Comparison of ENCODE assay signal across 8 mouse cellular contexts in the genomic region with DNA sequence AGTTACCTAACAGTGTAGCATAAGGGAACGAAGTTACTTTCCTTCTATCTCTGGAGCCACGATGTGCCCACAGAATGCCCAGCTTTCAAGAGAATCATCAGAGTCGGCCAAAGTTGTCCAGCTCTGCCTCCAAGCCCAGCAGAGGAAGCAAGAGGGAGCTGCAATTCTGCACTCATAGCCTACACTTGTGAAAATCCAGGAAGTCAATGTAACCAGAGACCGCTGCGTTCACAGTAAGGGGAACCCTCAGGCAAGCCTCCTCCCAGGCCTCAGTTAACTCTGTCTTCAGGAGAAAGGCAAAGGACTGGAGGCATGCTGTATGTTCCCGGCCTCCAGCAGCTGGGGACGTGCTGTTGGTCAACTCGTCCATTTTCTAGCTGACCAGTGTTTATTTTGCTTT. TPM values are rescaled to one million over a fixed set of nuclear protein-coding genes. Genes with fewer than 3 reads are reported as not detected.
DNase-seq lines count a peak whose midpoint lies in the region; ATAC-seq and TF ChIP-seq lines count a peak whose summit lies in the region.

No protein-coding gene starts in this region.

- no peaks in the 10 kb centered on the region; the same call in 1 of the 2 replicates for H3K4me1 ChIP-seq in bone marrow, adult 2 months (ENCODE audit: control insufficient read depth, insufficient read depth, low read length)
- peaks cover 12% of the 10 kb centered on the region for H3K4me1 ChIP-seq in cortical plate, adult 2 months (ENCODE audit: control insufficient read depth, insufficient read depth, low read length)
- H3K4me1 ChIP-seq in hindbrain, embryonic 11.5 days (replicated peaks; ENCODE audit: control insufficient read depth, insufficient read depth, low read length), result peaks cover 14% of the 10 kb centered on the region
- H3K4me1 ChIP-seq in midbrain, embryonic 10.5 days, result peaks cover 65% of the 10 kb centered on the region

- no peaks in the 10 kb centered on the region for H3K36me3 ChIP-seq in hindbrain, embryonic 11.5 days (ENCODE audit: control insufficient read depth, insufficient read depth, low read length)
- H3K36me3 ChIP-seq in midbrain, embryonic 10.5 days, result no peaks in the 10 kb centered on the region

- TF ChIP-seq CTCF in bone marrow, adult 2 months (IDR thresholded peaks at IDR 0.05; ENCODE audit: control insufficient read depth, insufficient read depth, low read length), result no peak
- no peak for TF ChIP-seq CTCF in cortical plate, adult 2 months (IDR thresholded peaks at IDR 0.05; ENCODE audit: extremely low read depth, insufficient read depth, low read length)

- peak overlapping the region; percentile 91 for H3K4me2 ChIP-seq in hindbrain, embryonic 11.5 days (replicated peaks; ENCODE audit: low read depth, low read length)

- H3K4me3 ChIP-seq in bone marrow, adult 2 months (replicated peaks; ENCODE audit: control insufficient read depth, low read depth, low read length), result peak overlapping the region; percentile 76
- H3K4me3 ChIP-seq in cortical plate, adult 2 months (ENCODE audit: insufficient read depth, low read length), result peak overlapping the region; percentile 42; the same call in 1 of the 2 replicates
- H3K4me3 ChIP-seq in hindbrain, embryonic 11.5 days (ENCODE audit: low read depth, low read length), result peak overlapping the region; percentile 74
- H3K4me3 ChIP-seq in midbrain, embryonic 10.5 days, result peak overlapping the region; percentile 94

- H3K9me3 ChIP-seq in hindbrain, embryonic 11.5 days (ENCODE audit: control insufficient read depth, low read length), result no peaks in the 10 kb centered on the region
- H3K9me3 ChIP-seq in midbrain, embryonic 10.5 days (replicated peaks), result no peaks in the 10 kb centered on the region

- peak overlapping the region; percentile 88 for H3K9ac ChIP-seq in hindbrain, embryonic 11.5 days (ENCODE audit: low read depth, low read length)

- peaks cover 3% of the 10 kb centered on the region for H3K27me3 ChIP-seq in hindbrain, embryonic 11.5 days (ENCODE audit: control insufficient read depth, insufficient read depth, low read length)
- peaks cover 51% of the 10 kb centered on the region for H3K27me3 ChIP-seq in midbrain, embryonic 10.5 days (ENCODE audit: low read depth, poor library complexity, severe bottlenecking)

- peak overlapping the region; percentile 34; the same call in 1 of the 2 replicates for H3K27ac ChIP-seq in bone marrow, adult 2 months (ENCODE audit: control insufficient read depth, insufficient read depth, low read depth, low read length, poor library complexity)
- H3K27ac ChIP-seq in cortical plate, adult 2 months (ENCODE audit: insufficient read depth, low read length), result 0 out of 2 replicates have a peak overlapping the region, but pooled peaks have one; percentile 43
- peak overlapping the region; percentile 88; the same call in 1 of the 2 replicates for H3K27ac ChIP-seq in hindbrain, embryonic 11.5 days (ENCODE audit: low read depth, low read length)
- H3K27ac ChIP-seq in midbrain, embryonic 10.5 days (replicated peaks), result peak overlapping the region; percentile 94

- 11% methylated on average over 8 of the region's 8 CpGs for WGBS in bone marrow, adult 2 months
- WGBS in hindbrain, embryonic 11.5 days, result 38% methylated on average over 8 of the region's 8 CpGs
- 48% methylated on average over 8 of the region's 8 CpGs for WGBS in midbrain, embryonic 10.5 days

- ATAC-seq in hindbrain, embryonic 11.5 days (ENCODE audit: low FRiP score), result no peak

- DNase-seq in hindbrain, embryonic 11.5 days (ENCODE audit: low spot score), result no peak
- peak; percentile 32 for DNase-seq in midbrain, embryonic 10.5 days (ENCODE audit: low spot score)
- DNase-seq in right cerebral cortex, adult 2 months (ENCODE audit: low spot score in 2 of 2), result no peak
- no peak for DNase-seq in testis, postnatal 10 days (ENCODE audit: low spot score)
- no peak for DNase-seq in spleen, postnatal 36 days (ENCODE audit: low spot score in 2 of 2)
- no peak for DNase-seq in cerebellum, adult 9-10 months

- no peak for TF ChIP-seq POLR2A in bone marrow, adult 2 months (IDR thresholded peaks at IDR 0.05; ENCODE audit: borderline replicate concordance, control insufficient read depth, low read depth, low read length)
- no peak for TF ChIP-seq POLR2A in cortical plate, adult 2 months (IDR thresholded peaks at IDR 0.05; ENCODE audit: extremely low read depth, insufficient read depth, low read length)

RNA-seq across cellular contexts. Expression of a gene that starts 0.7 kb away (rescaled TPM):
- 3.5 and 5.7 TPM in 2 replicates for polyA plus RNA-seq in bone marrow, adult 2 months (2011; ENCODE audit: insufficient read depth, insufficient read length, low replicate concordance, missing spikeins)
- 2.3 and 3.0 TPM in 2 replicates for polyA plus RNA-seq in cortical plate, adult 2 months (2012; rRNA removed)
- 3.2 and 6.0 TPM in 2 replicates for polyA plus RNA-seq in hindbrain, embryonic 11.5 days (2014; fragmentation: Nextera tagmentation; extraction: Ambion mirVana)
- polyA plus RNA-seq in midbrain, embryonic 10.5 days (2016; fragmentation: Nextera tagmentation; extraction: Ambion mirVana), result 3.2 and 3.4 TPM in 2 replicates

RNA-seq across cellular contexts. Expression of a gene that starts 0.7 kb away (rescaled TPM):
- polyA plus RNA-seq in bone marrow, adult 2 months (2011; ENCODE audit: insufficient read depth, insufficient read length, low replicate concordance, missing spikeins), result 4.5 and 7.2 TPM in 2 replicates
- 18.9 and 19.2 TPM in 2 replicates for polyA plus RNA-seq in cortical plate, adult 2 months (2012; rRNA removed)
- polyA plus RNA-seq in hindbrain, embryonic 11.5 days (2014; fragmentation: Nextera tagmentation; extraction: Ambion mirVana), result 15.1 and 16.3 TPM in 2 replicates
- polyA plus RNA-seq in midbrain, embryonic 10.5 days (2016; fragmentation: Nextera tagmentation; extraction: Ambion mirVana), result 10.8 and 13.1 TPM in 2 replicates

RNA-seq across cellular contexts. Expression of a gene that starts 25.2 kb away (rescaled TPM):
- 1.3 and 1.7 TPM in 2 replicates for polyA plus RNA-seq in bone marrow, adult 2 months (2011; ENCODE audit: insufficient read depth, insufficient read length, low replicate concordance, missing spikeins)
- polyA plus RNA-seq in cortical plate, adult 2 months (2012; rRNA removed), result 21.6 and 22.4 TPM in 2 replicates
- polyA plus RNA-seq in hindbrain, embryonic 11.5 days (2014; fragmentation: Nextera tagmentation; extraction: Ambion mirVana), result 2.5 and 3.7 TPM in 2 replicates
- polyA plus RNA-seq in midbrain, embryonic 10.5 days (2016; fragmentation: Nextera tagmentation; extraction: Ambion mirVana), result 1.1 and 1.3 TPM in 2 replicates

RNA-seq across cellular contexts. Expression of a gene that starts 58.9 kb away (rescaled TPM):
- 2.2 TPM in 1 of 2 replicates, not detected in the other for polyA plus RNA-seq in bone marrow, adult 2 months (2011; ENCODE audit: insufficient read depth, insufficient read length, low replicate concordance, missing spikeins)
- 0.06 and 0.13 TPM in 2 replicates for polyA plus RNA-seq in cortical plate, adult 2 months (2012; rRNA removed)
- polyA plus RNA-seq in hindbrain, embryonic 11.5 days (2014; fragmentation: Nextera tagmentation; extraction: Ambion mirVana), result not detected in 2 replicates
- not detected in 2 replicates for polyA plus RNA-seq in midbrain, embryonic 10.5 days (2016; fragmentation: Nextera tagmentation; extraction: Ambion mirVana)

Comparison
In these comparisons a context has a peak if more than half of its experiments do, and no peak if none do; other contexts are left out.
1. H3K27ac ChIP-seq: peak in every context shown above with its lines; median percentile 94 in midbrain, embryonic 10.5 days; 88 in hindbrain, embryonic 11.5 days; 43 in cortical plate, adult 2 months; 34 in bone marrow, adult 2 months.
2. H3K4me3 ChIP-seq: peak in every context shown above with its lines; median percentile 94 in midbrain, embryonic 10.5 days; 76 in bone marrow, adult 2 months; 74 in hindbrain, embryonic 11.5 days; 42 in cortical plate, adult 2 months.